Mouse (Mus musculus) left cerebral cortex, adult 9 months (tissue): ENCODE measurements around the gene BC049352.

ENCODE experiments used
- DNase-seq, 2 experiments: peaks; one replicate each; pipeline ENCODE4 v3.0.0; 2022; ENCODE audit warnings: low spot score in 2 of 2

Gene BC049352

GRCm38 (mm10) chr9:45181770-45182169 is at the start of gene BC049352:
TSS of gene BC049352 (plus strand) at chr9:45182007.
- DNase-seq = peak in 1 of 2 experiments; percentile 44

GRCm38 (mm10) chr9:45133484-45134310 is 48.1 kb upstream of the BC049352 start:
- DNase-seq = no peak

GRCm38 (mm10) chr9:45136442-45137169 is 45.2 kb upstream of the BC049352 start:
- no peak for DNase-seq

- DNase-seq = no peak
These were observed 43.4 kb upstream of the BC049352 start, which contains the start of gene Scn4b for GRCm38 (mm10) chr9:45138191-45139032. TSS of gene Scn4b (plus strand) at chr9:45138395.

DNA sequence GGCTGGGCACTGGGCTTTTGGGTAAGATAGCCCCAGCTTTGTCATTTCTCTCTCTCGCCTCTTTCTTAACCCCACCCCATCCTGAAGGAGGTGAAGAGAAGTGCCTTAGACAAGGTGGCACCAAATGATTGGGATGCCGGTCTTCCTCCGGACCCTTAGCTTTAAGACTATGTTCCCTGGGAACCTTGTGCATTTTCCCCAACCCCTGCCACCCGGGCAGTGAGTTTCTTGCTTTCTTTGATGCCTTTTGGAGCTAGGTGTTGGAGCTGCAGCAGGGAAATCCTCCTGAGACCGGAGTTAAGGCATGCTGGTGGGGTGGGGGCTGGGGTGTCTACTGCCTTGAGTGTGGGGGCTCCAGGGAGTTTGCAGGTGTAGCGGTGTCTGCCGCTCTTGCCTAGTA is 42.7 kb upstream of the BC049352 start:
- no peak for DNase-seq

DNA sequence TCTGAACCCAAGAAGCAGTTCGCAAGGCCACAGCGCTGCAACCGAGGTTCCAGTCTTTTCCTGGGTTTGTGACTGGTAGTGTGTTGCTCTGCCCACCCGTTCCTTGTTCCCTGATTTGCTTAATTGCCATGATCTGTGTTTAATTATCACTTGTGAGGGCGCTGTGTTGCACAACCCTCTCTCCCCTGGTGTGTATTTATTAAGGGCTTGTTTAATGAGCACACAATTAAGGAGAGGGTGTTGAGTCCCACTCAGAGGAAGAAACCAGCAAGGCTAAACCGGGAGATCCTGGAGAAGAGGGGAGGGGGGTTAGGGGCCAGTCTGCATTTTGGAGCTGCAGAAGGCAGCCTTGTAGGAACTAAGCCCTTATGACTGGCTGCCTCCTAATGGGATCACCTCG is 40.9 kb upstream of the BC049352 start:
- no peak for DNase-seq

DNA sequence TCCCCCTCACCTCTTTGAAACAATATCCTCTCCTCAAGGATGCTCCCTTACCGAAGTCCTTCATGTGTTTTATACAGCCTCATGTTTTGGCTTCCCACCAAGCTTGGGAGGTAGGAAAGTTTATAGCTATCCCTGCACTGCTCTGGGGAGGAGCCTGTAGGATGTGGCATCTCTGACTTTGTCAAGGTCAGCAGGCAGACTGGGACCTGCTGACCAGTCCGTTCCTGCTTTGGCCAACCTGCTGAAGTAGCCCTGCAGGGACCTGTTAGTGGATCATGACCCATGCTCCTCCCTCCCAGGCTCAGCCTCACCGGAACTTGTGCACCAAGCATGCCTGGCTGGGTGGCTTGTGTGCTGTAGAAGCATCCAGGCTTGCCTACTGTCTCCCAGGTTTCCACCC is 39.1 kb upstream of the BC049352 start:
- no peak for DNase-seq

DNA sequence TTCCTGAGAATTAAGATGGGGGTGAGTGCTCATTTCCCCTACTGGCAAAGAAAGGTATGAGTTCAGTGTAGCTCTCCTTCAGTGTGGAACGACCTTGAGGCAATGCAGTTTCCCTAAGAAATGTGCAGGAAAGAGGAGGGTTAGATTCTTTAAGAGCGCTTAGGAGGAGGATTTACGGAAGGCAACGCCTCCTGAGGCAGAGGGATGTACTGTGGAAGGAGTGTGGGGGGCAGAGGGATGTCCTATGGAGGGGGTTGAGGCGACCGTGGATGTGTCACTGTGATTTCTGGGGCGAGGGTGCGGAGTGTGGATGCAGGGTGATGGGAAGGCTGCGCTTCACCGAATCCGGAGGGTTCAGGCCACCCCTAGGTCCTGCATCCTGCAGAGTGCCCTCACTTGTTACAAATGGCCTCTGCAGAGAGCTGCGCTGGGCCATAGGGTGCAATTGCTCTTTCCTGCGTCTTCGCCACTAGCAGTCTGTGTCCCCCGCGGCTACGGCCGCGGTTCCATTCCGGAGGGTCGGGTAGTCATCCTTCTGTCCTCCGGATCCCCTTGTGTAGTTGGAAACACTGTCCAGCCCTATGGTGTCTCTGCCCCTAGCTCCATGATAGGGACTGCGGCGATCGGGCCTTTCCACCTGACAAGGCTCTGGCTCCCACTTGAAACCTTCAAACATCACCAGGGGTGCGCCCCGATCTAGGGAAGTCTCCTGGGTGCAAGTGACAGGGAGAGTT is 36.1 kb upstream of the BC049352 start:
- DNase-seq = peak in 1 of 2 experiments; percentile 55

- DNase-seq = peak in 1 of 2 experiments; percentile 87
These were observed 35.6 kb upstream of the BC049352 start for GRCm38 (mm10) chr9:45146267-45146597.

DNA sequence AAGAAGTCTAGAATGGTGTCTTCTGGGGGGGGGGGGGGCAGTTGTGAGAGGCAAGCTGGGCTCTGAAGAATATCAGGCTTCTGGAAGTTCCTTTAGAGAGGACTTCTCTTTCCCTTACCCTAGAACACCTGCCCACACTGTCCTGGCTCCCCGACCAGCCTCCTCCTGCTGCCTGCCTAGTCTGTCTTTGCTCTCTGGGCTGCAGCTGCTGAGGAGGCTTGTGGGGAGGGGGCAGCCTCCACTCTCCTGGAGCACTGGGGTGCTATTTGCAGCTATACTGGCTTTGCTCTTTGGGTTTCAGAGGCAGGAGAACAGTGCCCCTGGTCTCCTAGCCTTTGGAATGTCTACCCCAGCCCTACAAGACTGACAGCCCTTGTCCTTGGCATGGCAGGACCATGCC is 30.9 kb upstream of the BC049352 start:
- no peak for DNase-seq

DNA sequence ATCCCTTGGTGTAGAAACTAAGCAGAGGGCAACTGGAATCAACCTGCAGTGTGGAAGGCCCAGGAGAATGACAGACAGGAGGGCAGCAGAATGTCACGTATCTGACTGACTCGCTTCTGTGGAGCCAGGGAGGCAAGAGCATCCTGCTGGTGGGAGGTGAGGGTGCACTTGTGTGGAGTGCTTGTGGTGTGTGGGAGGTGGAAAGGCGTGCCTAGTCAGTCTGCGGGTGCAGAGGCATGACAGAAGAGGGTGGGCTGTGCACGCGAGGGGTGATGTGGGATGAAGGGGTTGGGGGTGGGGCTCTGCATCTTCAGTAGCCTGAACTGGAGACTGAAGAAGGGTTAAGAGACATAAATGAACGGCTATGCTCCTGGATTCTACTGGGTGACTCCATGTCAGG is 28.4 kb upstream of the BC049352 start:
- no peak for DNase-seq

DNA sequence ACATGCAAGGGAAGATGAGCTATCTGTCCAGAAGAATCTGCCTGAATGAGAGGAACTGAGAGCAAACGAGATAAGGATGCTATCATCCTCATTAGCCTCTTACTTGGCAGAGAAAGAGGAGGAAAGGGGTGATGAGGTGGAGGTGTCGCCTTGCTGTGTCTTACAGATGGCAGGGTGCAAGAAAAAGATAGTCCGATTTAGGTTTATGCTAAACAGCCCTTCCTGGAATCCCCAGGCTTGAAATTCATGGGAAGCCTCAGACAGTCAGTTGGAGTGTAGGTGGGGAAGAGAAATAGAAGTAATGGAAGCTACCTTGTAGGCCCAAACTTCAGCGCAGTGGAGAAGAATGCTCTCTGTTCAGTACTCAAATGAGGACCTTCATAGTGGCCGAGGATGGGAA is 13.9 kb upstream of the BC049352 start:
- no peak for DNase-seq

GRCm38 (mm10) chr9:45170150-45170549 is 11.7 kb upstream of the BC049352 start:
- DNase-seq = peak; percentile 62 to 80

GRCm38 (mm10) chr9:45171073-45171610 is 10.7 kb upstream of the BC049352 start:
- DNase-seq = no peak

DNA sequence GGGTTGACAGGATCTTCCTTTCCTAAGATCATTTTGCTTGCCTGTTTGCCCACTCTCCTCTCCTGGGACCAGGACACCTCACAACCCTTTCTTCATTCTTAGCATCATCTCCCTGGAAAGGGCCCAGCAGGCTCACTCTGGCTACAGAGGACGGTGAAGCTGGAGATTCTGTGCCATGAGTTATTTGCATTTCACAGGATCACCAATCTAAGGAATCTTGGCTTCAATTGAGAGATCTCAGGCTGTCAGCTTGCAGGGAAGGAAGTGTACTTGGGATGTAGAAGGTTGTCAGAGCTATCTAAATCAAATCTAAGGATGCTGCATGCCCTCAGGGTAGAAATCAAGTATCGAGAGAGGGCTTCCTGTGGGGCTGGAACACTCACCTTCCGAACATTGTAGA is 8.3 kb upstream of the BC049352 start:
- DNase-seq = no peak

- no peak for DNase-seq
These were observed 2.5 kb upstream of the BC049352 start for GRCm38 (mm10) chr9:45179282-45179681.

- DNase-seq = no peak
These were observed 714 bp downstream of the BC049352 start for GRCm38 (mm10) chr9:45182521-45182920.

- DNase-seq = no peak
These were observed 1.5 kb downstream of the BC049352 start for GRCm38 (mm10) chr9:45183266-45183665.

GRCm38 (mm10) chr9:45185250-45185649 is 3.4 kb downstream of the BC049352 start:
- DNase-seq = peak; percentile 79 to 80

GRCm38 (mm10) chr9:45188570-45189563 is 7.1 kb downstream of the BC049352 start:
- DNase-seq = no peak
